Mouse (Mus musculus): Measurements from ENCODE around the gene Rin3.

GRCm38 (mm10) chr12:102295230-102295629, 12.4 kb downstream of the Rin3 start:
- TF ChIP-seq ZC3H11A (IDR thresholded peaks at IDR 0.05; ENCODE audit: borderline replicate concordance, low read depth, low read length) = no peak
- TF ChIP-seq CHD2 (IDR thresholded peaks at IDR 0.05; ENCODE audit: low read depth, low read length) = no peak
- TF ChIP-seq HCFC1 (IDR thresholded peaks at IDR 0.05; ENCODE audit: borderline replicate concordance, insufficient read depth, low read length) = no peak
- TF ChIP-seq MAFK (IDR thresholded peaks at IDR 0.05; ENCODE audit: insufficient read depth, low read depth, low read length) = no peak
